Mouse (Mus musculus): ENCODE results near the gene Pigw. TPM values are rescaled to one million over a fixed set of nuclear protein-coding genes. Genes with fewer than 3 reads are reported as not detected.
"Not testable (repeated sequence)": the region's sequence is repeated elsewhere in the genome, so short reads cannot be mapped to it uniquely, and the experiment has no call there.

The Pigw gene
- polyA plus RNA-seq, 1 experiment from 2014 or later, result 1.3 TPM

DNA sequence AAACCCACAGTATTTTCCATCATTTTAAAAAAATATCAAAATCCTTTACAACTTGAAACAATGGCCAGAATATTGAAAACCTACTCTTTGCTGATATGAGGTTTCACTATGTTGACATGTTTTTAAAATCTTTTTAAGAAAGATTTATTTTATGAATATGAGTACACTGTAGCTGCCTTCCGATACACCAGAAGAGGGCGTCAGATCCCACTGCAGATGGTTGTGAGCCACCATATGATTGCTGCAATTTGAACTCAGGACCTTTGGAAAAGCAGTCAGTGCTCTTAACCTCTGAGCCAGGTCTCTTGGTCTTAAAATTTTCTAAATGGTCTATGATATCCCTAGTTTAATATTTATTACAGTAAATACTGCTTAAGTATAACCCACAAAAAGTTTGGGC lies 40.8 kb downstream of the Pigw start:
- no peaks in the 10 kb centered on the region for H3K9me3 ChIP-seq (ENCODE audit: control insufficient read depth)
- ATAC-seq, result no peak
- H3K27ac ChIP-seq (ENCODE audit: low read depth, low read length), result no peak overlapping the region
- WGBS, result 88% methylated on average over 2 of the region's 2 CpGs
- H3K27me3 ChIP-seq (replicated peaks; ENCODE audit: control insufficient read depth, insufficient read depth, low read length), result no peaks in the 10 kb centered on the region
- H3K4me3 ChIP-seq (ENCODE audit: low read depth, low read length), result no peak overlapping the region
- H3K4me2 ChIP-seq (replicated peaks; ENCODE audit: low read depth), result no peak overlapping the region
- TF ChIP-seq CTCF (IDR thresholded peaks at IDR 0.05; ENCODE audit: low read depth), result peak; percentile 45
- H3K4me1 ChIP-seq (replicated peaks; ENCODE audit: control insufficient read depth, insufficient read depth, low read length), result no peaks in the 10 kb centered on the region
- H3K36me3 ChIP-seq (ENCODE audit: control insufficient read depth, insufficient read depth), result peaks cover 52% of the 10 kb centered on the region
- no peak overlapping the region for H3K9ac ChIP-seq (ENCODE audit: low read depth, low read length)

DNA sequence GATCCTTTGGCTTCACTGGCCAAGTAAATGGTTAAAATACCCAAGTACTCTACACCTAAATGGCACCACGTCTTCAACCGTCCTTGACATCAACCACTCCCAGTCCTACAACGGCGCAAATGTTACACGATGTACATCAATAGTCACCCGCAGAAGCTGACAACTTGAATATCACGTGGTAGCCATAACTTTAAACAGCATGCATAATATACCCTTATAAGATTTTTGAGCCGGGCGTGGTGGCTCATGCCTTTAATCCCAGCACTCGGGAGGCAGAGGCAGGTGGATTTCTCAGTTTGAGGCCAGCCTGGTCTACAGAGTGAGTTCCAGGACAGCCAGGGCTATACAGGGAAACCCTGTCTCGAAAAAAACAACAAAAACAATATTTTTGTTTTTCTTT lies 50.6 kb downstream of the Pigw start:
- 44% methylated on average over 11 of the region's 11 CpGs for WGBS
- H3K4me1 ChIP-seq (replicated peaks; ENCODE audit: control insufficient read depth, insufficient read depth, low read length); H3K9me3 ChIP-seq (ENCODE audit: control insufficient read depth); ATAC-seq; H3K27me3 ChIP-seq (replicated peaks; ENCODE audit: control insufficient read depth, insufficient read depth, low read length): not testable (repeated sequence)
- Histone ChIP-seq H3K27ac (ENCODE audit: low read depth, low read length) (peak overlapping the region; percentile 94), H3K4me2 (replicated peaks; ENCODE audit: low read depth) (peak overlapping the region; percentile 93), H3K36me3 (ENCODE audit: control insufficient read depth, insufficient read depth) (peaks cover 32% of the 10 kb centered on the region), H3K4me3 (ENCODE audit: low read depth, low read length) (peak overlapping the region; percentile 86), H3K9ac (ENCODE audit: low read depth, low read length) (peak overlapping the region; percentile 97; the same call in 1 of the 2 replicates)

DNA sequence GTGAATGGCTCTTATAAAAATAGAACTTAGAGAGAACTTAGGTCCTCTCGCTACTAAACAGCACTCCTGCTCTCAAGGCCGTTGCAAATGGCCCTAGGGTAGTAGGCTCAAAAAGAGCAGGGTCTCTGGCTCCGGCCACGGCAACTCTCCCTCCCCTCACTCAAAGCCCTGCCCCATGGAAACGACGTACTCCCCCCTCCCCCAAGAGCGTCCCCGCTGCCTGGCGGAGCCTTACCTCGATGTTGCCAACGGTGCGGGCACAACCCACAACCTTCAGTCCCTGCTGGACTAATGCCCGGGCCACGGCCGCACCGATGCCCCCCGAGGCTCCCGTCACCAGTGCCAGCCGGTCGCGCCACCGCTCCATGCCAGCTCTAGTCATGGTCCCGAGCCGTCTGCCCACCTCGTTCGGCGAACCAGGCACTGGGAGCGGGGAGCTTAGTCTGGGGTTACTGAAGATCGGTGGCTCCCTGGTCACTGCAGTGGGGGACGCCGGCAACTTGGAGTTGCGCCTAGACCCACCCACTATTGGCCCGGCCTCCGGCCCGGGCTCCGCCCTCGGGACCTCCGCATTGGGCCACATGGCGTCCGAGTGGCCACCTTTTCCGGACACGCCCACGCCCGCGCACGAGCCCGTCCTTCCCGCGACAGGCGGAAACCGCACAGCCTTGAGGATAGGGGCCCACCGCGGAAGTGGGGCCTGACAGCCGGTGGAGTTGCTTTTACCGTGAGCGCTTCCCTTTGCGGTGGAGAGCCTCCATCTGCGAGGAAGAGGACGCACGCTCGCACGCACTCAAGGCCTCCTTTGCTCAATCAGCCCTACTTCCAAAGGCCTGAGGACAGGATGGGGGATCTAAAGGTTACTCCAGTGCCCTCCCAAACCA lies 51.3 kb downstream of the Pigw start, which contains the start of gene Dhrs11:
Gene Dhrs11 (minus strand): TSS at position 479 of the 884 bp plus-strand sequence.
- H3K27me3 ChIP-seq (replicated peaks; ENCODE audit: control insufficient read depth, insufficient read depth, low read length), result no peaks in the 10 kb centered on the region
- peak within 1 kb of the TSS; percentile 94 for H3K27ac ChIP-seq (ENCODE audit: low read depth, low read length)
- H3K9me3 ChIP-seq (ENCODE audit: control insufficient read depth), result no peaks in the 10 kb centered on the region
- TF ChIP-seq CTCF (IDR thresholded peaks at IDR 0.05; ENCODE audit: low read depth), result no peak
- under 1% methylated on average over 62 of the region's 62 CpGs for WGBS
- peak; percentile 88 for ATAC-seq
- 0 out of 2 replicates have a peak, but pooled peaks cover 4% of the 10 kb centered on the region for H3K4me1 ChIP-seq (replicated peaks; ENCODE audit: control insufficient read depth, insufficient read depth, low read length)
- H3K9ac ChIP-seq (ENCODE audit: low read depth, low read length), result peak within 1 kb of the TSS; percentile 97
- peak within 1 kb of the TSS; percentile 86 for H3K4me3 ChIP-seq (ENCODE audit: low read depth, low read length)
- peaks cover 26% of the 10 kb centered on the region for H3K36me3 ChIP-seq (ENCODE audit: control insufficient read depth, insufficient read depth)
- H3K4me2 ChIP-seq (replicated peaks; ENCODE audit: low read depth), result peak within 1 kb of the TSS; percentile 93

DNA sequence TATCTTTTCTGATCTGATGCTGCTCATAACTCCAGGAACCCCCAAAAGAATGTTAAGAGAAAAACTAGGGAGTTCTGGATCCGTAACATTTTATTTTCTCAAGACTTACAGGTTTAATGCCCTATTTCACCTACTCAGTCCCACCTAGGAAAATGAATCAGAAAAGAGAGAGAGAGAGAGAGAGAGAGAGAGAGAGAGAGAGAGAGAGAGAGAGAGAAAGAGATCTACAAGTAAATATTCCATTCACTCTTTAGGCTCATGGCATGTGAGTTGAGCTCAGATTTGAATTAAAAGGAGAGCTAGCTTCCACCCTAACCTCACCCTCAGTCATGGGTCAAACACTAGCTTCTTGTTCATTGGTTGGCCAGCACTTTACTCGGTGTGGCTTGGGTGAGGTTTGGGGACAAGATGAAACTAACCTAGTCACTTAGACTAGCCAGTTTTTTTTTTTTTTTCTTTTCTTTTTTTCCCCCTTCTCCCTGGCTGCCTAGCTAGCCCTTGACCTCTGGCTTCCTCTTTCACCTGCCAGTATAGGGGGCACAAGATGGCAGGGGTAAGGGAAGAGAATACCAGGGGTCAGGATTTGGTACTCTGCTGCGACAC lies 52.1 kb downstream of the Pigw start:
- ATAC-seq, result no peak
- H3K4me2 ChIP-seq (replicated peaks; ENCODE audit: low read depth), result peak overlapping the region; percentile 93
- H3K27ac ChIP-seq (ENCODE audit: low read depth, low read length), result peak overlapping the region; percentile 94
- peak overlapping the region; percentile 97 for H3K9ac ChIP-seq (ENCODE audit: low read depth, low read length)
- H3K9me3 ChIP-seq (ENCODE audit: control insufficient read depth), result no peaks in the 10 kb centered on the region
- peak overlapping the region; percentile 86 for H3K4me3 ChIP-seq (ENCODE audit: low read depth, low read length)
- 31% methylated on average over 3 of the region's 3 CpGs for WGBS
- no peaks in the 10 kb centered on the region for H3K27me3 ChIP-seq (replicated peaks; ENCODE audit: control insufficient read depth, insufficient read depth, low read length)
- peaks cover 26% of the 10 kb centered on the region for H3K36me3 ChIP-seq (ENCODE audit: control insufficient read depth, insufficient read depth)
- 0 out of 2 replicates have a peak, but pooled peaks cover 4% of the 10 kb centered on the region for H3K4me1 ChIP-seq (replicated peaks; ENCODE audit: control insufficient read depth, insufficient read depth, low read length)
- no peak for TF ChIP-seq CTCF (IDR thresholded peaks at IDR 0.05; ENCODE audit: low read depth)

DNA sequence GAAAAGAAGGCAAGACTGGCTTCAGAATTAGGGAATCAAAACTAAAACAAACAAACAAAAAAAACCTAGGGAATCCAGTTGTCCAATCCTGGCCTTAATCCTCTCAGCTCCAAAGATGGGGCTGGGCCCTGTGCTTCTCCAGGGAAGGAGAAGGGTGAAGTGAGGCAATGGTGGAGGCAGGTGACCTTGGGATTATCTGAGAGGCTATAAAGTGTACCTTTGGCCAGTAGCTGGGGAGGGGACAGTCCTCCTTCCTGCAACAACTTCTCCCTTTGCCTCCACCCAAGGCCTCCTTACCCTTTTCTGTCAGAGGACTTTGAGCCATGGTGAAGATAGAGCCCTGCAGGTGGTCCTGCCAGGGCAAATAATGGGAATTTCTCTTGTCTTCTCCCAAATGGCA lies 52.6 kb downstream of the Pigw start:
- peak; percentile 50 for ATAC-seq
- Histone ChIP-seq H3K36me3 (ENCODE audit: control insufficient read depth, insufficient read depth) (peaks cover 23% of the 10 kb centered on the region), H3K4me1 (replicated peaks; ENCODE audit: control insufficient read depth, insufficient read depth, low read length) (0 out of 2 replicates have a peak, but pooled peaks cover 4% of the 10 kb centered on the region), H3K27me3 (replicated peaks; ENCODE audit: control insufficient read depth, insufficient read depth, low read length) (no peaks in the 10 kb centered on the region), H3K9ac (ENCODE audit: low read depth, low read length) (no peak overlapping the region), H3K4me2 (replicated peaks; ENCODE audit: low read depth) (peak overlapping the region; percentile 93), H3K9me3 (ENCODE audit: control insufficient read depth) (no peaks in the 10 kb centered on the region), H3K4me3 (ENCODE audit: low read depth, low read length) (peak overlapping the region; percentile 86), H3K27ac (ENCODE audit: low read depth, low read length) (peak overlapping the region; percentile 94)
- no peak for TF ChIP-seq CTCF (IDR thresholded peaks at IDR 0.05; ENCODE audit: low read depth)

Small RNA genes within 50 kb of the gene (microRNA-seq; reads per million reads assigned to microRNA genes)
- not detected for gene Gm23564

Other genes starting within 250 kb of the Pigw start
- 7.1 and 8.9 TPM in 2 replicates for gene Mrm1, start 60.8 kb downstream of the Pigw start, polyA plus RNA-seq (2015; fragmentation: Nextera tagmentation; extraction: Ambion mirVana)
- gene Dhrs11, start 51.3 kb downstream of the Pigw start, polyA plus RNA-seq (2015; fragmentation: Nextera tagmentation; extraction: Ambion mirVana), result 129 and 141 TPM in 2 replicates
- 75.0 and 89.9 TPM in 2 replicates for gene Ggnbp2, start 9.5 kb downstream of the Pigw start, polyA plus RNA-seq (2015; fragmentation: Nextera tagmentation; extraction: Ambion mirVana)
- 3.6 and 3.9 TPM in 2 replicates for gene Myo19, start 137 bp downstream of the Pigw start, polyA plus RNA-seq (2015; fragmentation: Nextera tagmentation; extraction: Ambion mirVana)
- gene Znhit3, start 36.1 kb upstream of the Pigw start, polyA plus RNA-seq (2015; fragmentation: Nextera tagmentation; extraction: Ambion mirVana), result 22.6 and 23.5 TPM in 2 replicates
- gene Car4, start 77.5 kb upstream of the Pigw start, polyA plus RNA-seq (2015; fragmentation: Nextera tagmentation; extraction: Ambion mirVana), result 0.33 and 0.64 TPM in 2 replicates